Mouse (Mus musculus) testis, postnatal 14 days (tissue): ENCODE data around the gene Dab2.
A peak's percentile ranks its signal among the peaks of the same experiment; 100 is the strongest.

Experiments
- DNase-seq: peaks from one replicate; pipeline ENCODE4 v3.0.0; 2021; ENCODE audit warnings: low spot score

The Dab2 gene

DNA sequence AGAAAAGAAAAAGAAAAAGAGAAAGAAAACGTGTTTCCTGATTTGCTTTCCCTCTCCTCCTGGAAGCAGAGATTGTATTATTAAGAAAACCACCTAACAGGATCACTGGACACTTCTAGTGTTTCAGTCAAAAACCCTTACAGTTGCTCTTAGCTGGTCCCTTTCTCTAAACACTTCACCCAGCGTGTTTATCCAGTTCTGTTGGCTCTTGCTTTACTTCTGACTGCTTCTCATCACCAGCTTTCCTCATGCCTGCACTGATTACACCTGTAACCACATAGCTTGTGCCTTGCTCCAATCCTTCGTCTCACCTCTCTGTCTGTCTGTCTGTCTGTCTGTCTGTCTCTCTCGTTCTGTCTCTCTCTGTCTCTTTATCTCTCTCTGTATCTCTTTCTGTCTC is 25.9 kb downstream of the Dab2 start:
- DNase-seq = no peak

- no peak for DNase-seq
Measured at GRCm38 (mm10) chr15:6326011-6326410, 26.4 kb downstream of the Dab2 start.

DNA sequence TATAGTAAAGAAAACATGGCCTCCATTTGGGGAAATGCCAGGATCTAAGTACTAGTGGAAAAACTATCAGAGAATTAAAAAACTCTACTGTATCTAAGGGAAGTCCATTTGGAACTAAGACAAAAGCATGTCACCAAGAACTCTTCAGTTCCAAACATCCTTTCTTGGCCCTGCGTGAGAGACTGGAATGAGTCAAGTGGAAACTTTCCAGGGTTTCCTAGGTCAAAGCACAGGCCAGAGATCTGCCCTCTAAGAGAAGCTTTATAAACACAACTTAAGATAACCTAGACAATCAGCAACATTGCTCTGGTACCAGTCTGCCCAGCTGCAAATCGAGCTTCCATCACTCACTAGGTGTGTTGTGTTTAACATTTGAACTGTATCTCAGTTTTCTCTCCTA is 31.8 kb downstream of the Dab2 start:
- no peak for DNase-seq

DNA sequence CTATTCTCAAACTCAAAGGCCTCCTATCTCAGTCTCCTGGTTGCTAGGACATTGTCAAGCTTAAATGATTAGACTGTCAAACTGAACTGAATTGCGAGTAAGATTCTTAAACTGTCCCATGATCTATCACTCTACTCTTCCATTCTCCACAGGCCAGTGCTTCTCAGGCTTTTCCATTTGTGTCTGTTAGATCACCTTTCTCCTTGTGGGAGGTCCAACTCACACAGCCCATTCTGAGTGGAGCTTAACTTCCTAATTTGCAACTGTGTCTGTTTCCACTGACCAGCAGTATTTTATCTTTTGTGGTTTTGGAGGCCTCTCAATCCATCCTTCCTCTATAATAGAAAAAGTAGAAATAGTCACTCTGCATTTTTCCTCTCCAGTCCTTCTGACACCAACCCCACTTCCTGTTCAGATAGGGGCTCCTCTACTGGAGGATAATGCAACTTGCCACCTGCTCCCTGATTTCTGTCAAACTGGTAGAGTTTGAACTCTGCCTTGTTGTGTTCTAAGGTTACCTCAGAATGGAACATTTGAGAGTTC is 35.1 kb downstream of the Dab2 start:
- DNase-seq = no peak

DNA sequence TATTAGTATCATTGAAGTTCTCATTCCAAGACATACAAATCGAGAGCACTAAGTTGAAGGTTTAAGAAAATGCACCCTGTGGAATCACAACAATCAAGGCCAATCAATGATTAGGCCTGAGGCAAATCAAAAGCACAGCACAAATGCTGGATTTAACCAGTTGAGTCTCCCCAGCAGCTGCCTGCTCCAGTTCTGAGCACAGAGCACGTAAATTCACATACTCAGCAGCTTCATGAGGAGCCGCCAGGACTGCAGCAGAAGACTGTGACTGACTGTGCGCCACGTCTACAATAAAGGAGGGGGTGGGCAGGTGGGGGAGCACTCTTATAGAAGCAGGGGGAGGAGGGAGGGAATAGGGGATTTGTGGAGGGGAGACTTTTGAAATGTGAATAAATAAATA is 40.2 kb downstream of the Dab2 start:
- DNase-seq = no peak

GRCm38 (mm10) chr15:6340347-6340746 is 40.8 kb downstream of the Dab2 start:
- no peak for DNase-seq

DNA sequence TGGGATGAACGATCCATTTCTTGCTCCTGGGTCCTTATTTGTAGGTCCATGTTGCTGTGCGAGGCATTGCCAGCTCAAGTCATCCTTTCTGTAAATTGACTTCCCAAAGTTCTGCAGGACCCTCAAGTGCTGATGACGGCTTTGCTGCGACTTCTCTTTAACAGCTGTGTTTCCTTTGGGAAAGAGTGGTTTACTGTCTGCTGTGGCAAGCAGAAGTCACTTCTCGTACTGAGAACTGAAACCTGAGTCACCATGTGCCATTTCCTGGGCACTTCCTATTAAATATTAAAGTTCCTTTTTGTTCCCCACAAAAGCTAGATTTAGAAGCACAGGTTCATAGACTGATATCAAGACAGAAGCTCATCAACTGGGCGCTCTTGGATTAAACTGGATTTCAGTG is 41.8 kb downstream of the Dab2 start:
- no peak for DNase-seq

DNA sequence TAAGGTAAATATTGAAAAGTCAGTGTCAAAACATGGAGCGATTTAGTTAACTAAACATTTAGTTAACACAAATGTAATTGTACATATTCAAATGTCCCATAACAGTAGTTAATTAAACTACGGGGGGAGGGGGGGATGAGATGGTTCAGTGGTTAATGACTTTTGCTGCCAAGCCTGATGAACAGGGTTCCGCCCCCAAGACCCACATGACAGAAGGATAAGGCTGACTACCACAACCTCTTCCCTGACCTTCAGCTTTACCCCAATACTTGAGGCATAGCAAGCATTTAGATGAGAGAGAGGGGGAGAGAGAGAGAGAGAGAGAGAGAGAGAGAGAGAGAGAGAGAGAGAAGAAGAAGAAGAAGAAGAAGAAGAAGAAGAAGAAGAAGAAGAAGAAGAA is 54.3 kb downstream of the Dab2 start:
- no peak for DNase-seq

- no peak for DNase-seq
Measured at GRCm38 (mm10) chr15:6359859-6360258, 60.3 kb downstream of the Dab2 start.

- no peak for DNase-seq
Measured at GRCm38 (mm10) chr15:6369974-6370373, 70.4 kb downstream of the Dab2 start.

- no peak for DNase-seq
Measured at GRCm38 (mm10) chr15:6371486-6371885, 71.9 kb downstream of the Dab2 start.

DNA sequence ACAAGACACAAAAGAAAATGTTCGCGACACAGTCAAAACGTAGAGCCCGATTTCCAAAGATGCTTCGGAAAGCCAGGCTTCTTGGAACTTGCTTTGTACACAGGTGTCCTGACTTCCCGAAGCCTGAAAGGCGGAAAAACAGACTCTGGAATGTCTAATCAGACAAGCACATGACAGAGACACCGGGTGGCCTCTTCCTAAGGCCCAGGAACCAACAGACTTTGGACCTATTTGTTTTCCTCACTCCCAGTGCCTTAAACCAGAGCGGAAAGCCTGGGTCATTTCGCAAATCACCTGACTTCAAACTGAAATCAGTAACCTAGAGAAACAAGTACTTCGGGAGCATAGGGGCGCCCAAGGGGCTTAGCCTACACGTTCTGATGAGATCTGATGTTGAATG is 75.4 kb downstream of the Dab2 start:
- DNase-seq = no peak

DNA sequence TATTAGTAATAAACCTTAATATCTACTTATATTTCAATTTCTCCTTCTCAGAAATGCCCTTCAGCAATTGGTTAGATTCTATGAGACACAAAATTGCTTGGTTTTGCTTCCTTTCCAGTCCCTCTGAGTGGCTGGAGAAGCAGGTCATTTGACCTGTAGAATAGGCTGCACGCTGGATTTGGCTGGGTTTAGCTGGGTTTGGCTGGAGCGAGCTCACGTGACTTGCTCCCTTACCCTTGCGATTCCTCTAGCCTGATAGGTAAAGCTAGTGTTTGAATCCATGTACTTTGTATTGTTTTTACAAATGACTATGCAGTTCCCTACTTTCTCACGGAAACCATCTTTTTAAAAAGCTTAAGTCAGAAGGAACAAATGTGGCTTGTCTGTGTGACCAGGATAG is 76.4 kb downstream of the Dab2 start:
- no peak for DNase-seq

DNA sequence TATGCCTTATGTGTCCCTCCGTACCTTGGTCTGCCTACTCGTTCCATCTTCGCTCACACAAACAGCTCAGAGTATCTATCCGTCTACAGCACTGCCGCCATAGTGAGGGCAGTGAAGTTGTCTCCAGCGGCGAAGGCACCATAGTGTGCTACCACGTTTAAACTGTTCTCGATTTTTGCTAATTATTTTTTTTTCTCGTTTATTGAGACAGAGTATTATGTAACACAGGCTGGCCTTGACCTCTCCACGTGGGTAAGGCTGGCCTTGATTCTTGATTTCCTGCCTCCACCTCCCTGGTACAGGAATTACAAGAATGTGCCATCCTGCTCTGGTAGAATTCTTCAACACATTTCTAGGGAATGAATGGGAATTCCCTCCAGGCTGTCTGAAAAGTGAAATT is 77.2 kb downstream of the Dab2 start:
- DNase-seq = no peak

GRCm38 (mm10) chr15:6384027-6384426 is 84.4 kb downstream of the Dab2 start:
- DNase-seq = no peak

- no peak for DNase-seq
Measured at GRCm38 (mm10) chr15:6385241-6385640, 85.7 kb downstream of the Dab2 start.

DNA sequence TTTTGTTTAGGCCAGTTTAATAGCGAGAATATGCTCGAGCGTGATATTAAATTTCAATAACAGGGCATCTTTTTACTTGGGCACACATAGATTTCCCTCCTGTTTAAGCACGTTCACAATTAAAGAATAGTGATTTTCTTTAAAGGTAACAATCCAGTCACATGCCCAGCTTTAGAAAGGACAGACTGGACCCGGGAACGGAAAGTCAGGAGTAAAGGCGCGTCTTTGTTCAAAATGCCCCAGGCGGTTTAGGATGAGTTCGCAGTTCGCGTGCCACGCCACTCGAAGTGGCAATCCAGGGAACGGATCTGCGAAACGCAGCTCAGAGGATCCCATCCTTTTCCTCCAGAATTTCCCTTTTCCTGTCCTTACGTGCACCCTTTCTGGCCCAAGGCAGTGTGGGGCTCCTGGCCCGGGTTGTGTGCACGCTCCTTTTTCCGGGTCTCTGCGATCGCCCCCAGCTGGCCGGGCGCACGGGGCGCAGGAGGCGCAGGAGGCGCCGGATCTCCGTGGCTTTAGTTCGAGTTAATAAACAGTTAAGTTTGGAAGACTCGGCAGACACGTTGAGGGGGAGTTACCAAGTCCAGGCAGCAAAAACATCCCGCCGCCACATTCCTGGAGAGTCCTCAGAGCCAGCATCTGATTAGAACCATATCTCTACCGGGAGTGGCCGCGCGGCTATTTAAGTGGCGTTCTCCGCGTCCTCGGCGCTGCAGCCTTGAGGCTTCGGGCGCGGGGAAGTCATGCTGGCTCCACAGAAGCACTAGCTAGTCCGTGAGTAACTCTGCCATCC is 86.8 kb downstream of the Dab2 start:
- DNase-seq = peak; percentile 81

- no peak for DNase-seq
Measured at GRCm38 (mm10) chr15:6386961-6387728, 87.6 kb downstream of the Dab2 start.

DNA sequence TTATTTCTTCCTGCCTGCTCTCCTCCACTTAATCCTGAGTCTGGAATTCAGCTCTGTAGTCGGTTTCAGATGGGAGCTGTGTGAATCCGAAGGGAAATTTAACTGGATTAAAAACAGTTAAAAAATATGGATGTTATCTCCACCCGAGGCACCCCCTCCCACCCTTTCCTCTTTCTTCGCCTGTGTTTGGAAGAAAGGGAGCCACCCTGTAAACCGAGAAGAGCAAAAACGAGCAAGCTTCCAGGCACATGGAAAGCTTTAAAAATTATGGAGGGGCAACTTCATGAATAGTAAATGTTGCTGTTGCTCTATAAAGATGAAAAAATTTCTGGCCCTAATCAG is 88.1 kb downstream of the Dab2 start:
- DNase-seq = no peak

GRCm38 (mm10) chr15:6388146-6388545 is 88.6 kb downstream of the Dab2 start:
- DNase-seq = no peak

GRCm38 (mm10) chr15:6388631-6389030 is 89.0 kb downstream of the Dab2 start:
- DNase-seq = no peak

GRCm38 (mm10) chr15:6390106-6390505 is 90.5 kb downstream of the Dab2 start:
- DNase-seq = no peak

- peak; percentile 36 for DNase-seq
Measured at GRCm38 (mm10) chr15:6390657-6391056, 91.1 kb downstream of the Dab2 start.
